Mouse (Mus musculus) kidney, embryonic 14.5 days (tissue): Measurements from ENCODE around the gene Pign. TPM values are rescaled to one million over a fixed set of nuclear protein-coding genes. Genes with fewer than 3 reads are reported as not detected.

Experiments used
- ATAC-seq: fragments of 200-750 bp; cut with Nextera tagmentation; 2 replicates; pipeline ENCODE4 v1.8.0; 2017; ENCODE audit warnings: moderate number of reproducible peaks, mild to moderate bottlenecking, moderate TSS enrichment, moderate library complexity; ENCODE audit not compliant: low FRiP score, low TSS enrichment
- H3K27ac ChIP-seq: fragments of 300-500 bp; sonication (generic); 2 replicates; pipeline ENCODE4 v1.5.1; 2014; ENCODE audit warnings: low read depth, mild to moderate bottlenecking, low read length, moderate library complexity, mixed read lengths
- H3K27me3 ChIP-seq: fragments of 300-500 bp; sonication (generic); 2 replicates; pipeline ENCODE4 v1.6.1; 2014; ENCODE audit warnings: mild to moderate bottlenecking, low read length; ENCODE audit not compliant: control insufficient read depth, insufficient read depth
- H3K36me3 ChIP-seq: fragments of 300-500 bp; sonication (generic); 2 replicates; pipeline ENCODE4 v1.6.1; 2014; ENCODE audit warnings: low read length, mixed read lengths; ENCODE audit not compliant: control insufficient read depth, insufficient read depth
- H3K4me1 ChIP-seq: fragments of 300-500 bp; sonication (generic); 2 replicates; pipeline ENCODE4 v1.6.1; 2014; ENCODE audit warnings: low read length, mixed read lengths; ENCODE audit not compliant: control insufficient read depth, insufficient read depth
- H3K4me2 ChIP-seq: fragments of 300-500 bp; sonication (generic); replicated peaks from 2 replicates; pipeline ENCODE4 v1.6.1; 2014; ENCODE audit warnings: low read depth, mild to moderate bottlenecking, low read length
- H3K4me3 ChIP-seq: fragments of 300-500 bp; sonication (generic); 2 replicates; pipeline ENCODE4 v1.5.1; 2014; ENCODE audit warnings: mild to moderate bottlenecking, low read length
- H3K9ac ChIP-seq: fragments of 300-500 bp; sonication (generic); 2 replicates; pipeline ENCODE4 v1.6.1; 2014; ENCODE audit warnings: low read depth, mild to moderate bottlenecking, low read length, moderate library complexity
- H3K9me3 ChIP-seq: fragments of 300-500 bp; sonication (generic); 2 replicates; pipeline ENCODE4 v1.6.1; 2016; ENCODE audit warnings: low read length; ENCODE audit not compliant: control insufficient read depth
- WGBS: fragments of 180-500 bp; shearing (Covaris S2); extraction: QIAGEN DNeasy Blood & Tissue Kit; methylation state at CpG from one replicate; pipeline ENCODE4 v1.1.7; 2014; 5-methylcytosine and 5-hydroxymethylcytosine counted together
- polyA plus RNA-seq: library from polyadenylated mRNA; unstranded; fragments of >200 nt; fragmentation: Nextera tagmentation; extraction: Ambion mirVana; gene quantifications from 2 replicates; pipeline ENCODE4 v1.2.1, GENCODE M21; 2014

Gene Pign
- polyA plus RNA-seq, 1 experiment from 2014 or later = 22.6 TPM

DNA sequence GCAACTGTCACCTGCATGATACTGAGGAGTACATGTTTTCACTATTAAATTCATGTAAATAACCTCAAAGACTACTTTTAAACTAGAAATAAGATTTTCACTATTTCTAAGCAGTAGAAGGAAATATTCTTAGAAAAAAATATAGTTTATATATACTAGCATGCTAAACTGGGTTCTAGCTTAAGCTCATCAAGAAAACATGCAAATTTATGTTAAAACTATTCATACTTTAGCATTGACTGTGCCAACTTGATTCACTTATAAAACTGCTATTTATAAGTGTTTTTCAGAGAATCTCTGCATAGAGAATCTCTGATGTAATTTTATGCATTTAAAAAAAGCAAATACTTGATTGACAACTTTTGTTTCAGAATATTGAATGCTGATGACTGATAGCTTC, 113.3 kb downstream of the Pign start:
- H3K36me3 ChIP-seq = no peaks in the 10 kb centered on the region
- H3K4me2 ChIP-seq = no peak overlapping the region
- ATAC-seq = no peak
- no peak overlapping the region for H3K4me3 ChIP-seq
- H3K9me3 ChIP-seq = no peaks in the 10 kb centered on the region
- H3K27ac ChIP-seq = no peak overlapping the region
- no peaks in the 10 kb centered on the region for H3K27me3 ChIP-seq
- H3K9ac ChIP-seq = no peak overlapping the region
- H3K4me1 ChIP-seq = no peaks in the 10 kb centered on the region

DNA sequence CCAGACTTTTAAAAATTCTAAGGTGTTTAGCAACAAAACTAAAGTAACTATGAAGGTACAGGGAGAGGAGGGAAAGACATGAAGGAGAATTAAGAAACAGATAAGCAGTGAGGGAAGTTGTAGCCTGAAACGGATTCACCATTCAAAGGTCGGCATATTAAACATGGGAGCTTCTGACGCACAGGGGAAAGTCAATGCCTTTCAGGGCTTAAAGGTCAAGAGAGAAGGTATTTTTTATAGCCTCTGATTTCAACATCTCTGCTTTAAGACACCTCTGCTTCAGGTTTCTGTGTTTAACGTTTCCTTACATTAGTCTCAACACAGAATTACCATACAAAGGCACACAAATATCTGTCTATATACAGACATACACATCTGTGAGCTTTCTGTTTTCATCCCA, 113.8 kb downstream of the Pign start:
- Histone ChIP-seq H3K36me3 (no peaks in the 10 kb centered on the region), H3K27me3 (no peaks in the 10 kb centered on the region), H3K27ac (no peak overlapping the region), H3K9ac (no peak overlapping the region), H3K4me1 (no peaks in the 10 kb centered on the region), H3K9me3 (no peaks in the 10 kb centered on the region), H3K4me2 (no peak overlapping the region), H3K4me3 (no peak overlapping the region)
- ATAC-seq = no peak
- 80% methylated on average over 4 of the region's 4 CpGs for WGBS

DNA sequence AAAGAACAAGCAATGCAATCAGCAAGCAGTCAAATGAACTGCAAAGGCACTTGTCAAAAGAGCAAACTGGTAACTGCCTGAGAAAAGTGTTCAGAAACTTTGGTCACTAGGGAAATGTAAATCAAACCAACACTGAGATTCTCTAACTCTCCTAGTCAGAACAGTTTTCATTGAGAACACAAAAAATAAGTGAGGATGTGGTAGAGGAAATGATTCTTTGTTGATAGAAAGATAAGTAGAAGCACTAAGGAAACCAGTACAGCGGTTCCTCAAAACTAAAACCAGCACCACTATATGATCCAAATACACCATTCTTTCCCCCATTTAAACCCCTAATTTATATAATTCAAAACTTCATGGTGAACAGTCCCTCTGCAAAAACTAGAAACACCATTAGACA, 120.4 kb downstream of the Pign start:
- 74% methylated on average over 1 of the region's 1 CpGs for WGBS
- Histone ChIP-seq H3K27ac (no peak overlapping the region), H3K36me3 (peaks cover 3% of the 10 kb centered on the region; the same call in 1 of the 2 replicates), H3K27me3 (no peaks in the 10 kb centered on the region), H3K9me3 (peaks cover 11% of the 10 kb centered on the region; the same call in 1 of the 2 replicates), H3K4me3 (no peak overlapping the region), H3K9ac (no peak overlapping the region), H3K4me2 (no peak overlapping the region), H3K4me1 (no peaks in the 10 kb centered on the region)
- no peak for ATAC-seq

DNA sequence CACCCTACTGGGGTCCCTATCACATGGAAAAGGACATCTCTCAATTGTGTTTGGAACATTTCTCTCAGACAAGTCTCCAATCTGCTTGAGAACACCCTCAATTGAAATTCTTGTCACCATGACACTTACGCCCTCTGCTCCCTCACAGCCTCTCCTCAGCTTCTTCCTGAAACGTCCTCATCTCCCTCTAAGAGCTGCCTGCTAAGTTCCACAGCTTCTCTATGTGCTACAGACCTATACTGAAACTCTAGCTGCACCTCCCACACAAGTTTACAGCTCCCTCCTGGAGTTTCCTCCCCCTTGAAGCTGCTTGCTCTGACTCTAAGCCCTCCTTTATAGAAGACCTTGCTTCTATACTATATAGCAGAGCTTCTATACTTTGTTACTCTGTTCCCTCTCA, 139.7 kb downstream of the Pign start:
- H3K9me3 ChIP-seq = no peaks in the 10 kb centered on the region
- ATAC-seq = no peak
- 50% methylated on average over 2 of the region's 2 CpGs for WGBS

DNA sequence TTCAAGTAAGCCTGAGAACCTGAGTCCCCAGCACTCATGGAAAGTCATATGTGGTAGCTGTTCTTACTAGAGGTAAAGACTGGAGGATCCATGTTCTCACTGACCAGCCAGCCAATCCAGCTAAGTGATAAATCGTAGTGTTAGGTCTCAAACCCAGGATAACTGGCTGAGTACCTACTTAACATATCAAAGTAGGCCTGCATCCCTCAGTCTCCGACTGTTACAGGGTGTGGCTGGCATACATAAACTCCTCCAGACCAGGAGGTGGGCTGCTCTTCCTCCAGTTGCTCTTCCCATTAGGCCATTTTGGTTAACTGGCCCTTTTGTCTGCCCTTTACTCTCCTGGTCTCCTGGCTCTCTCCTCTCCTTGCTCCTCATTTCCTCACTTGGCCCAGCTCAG, 141.2 kb downstream of the Pign start:
- peaks cover 7% of the 10 kb centered on the region; the same call in 1 of the 2 replicates for H3K36me3 ChIP-seq
- 72% methylated on average over 2 of the region's 2 CpGs for WGBS
- H3K27ac ChIP-seq = no peak overlapping the region
- no peak for ATAC-seq
- no peaks in the 10 kb centered on the region for H3K27me3 ChIP-seq
- no peak overlapping the region for H3K4me2 ChIP-seq
- no peak overlapping the region for H3K9ac ChIP-seq
- no peaks in the 10 kb centered on the region for H3K9me3 ChIP-seq
- no peaks in the 10 kb centered on the region for H3K4me1 ChIP-seq
- H3K4me3 ChIP-seq = no peak overlapping the region

More for the DNA sequence above, 139.7 kb downstream of the Pign start:
- H3K36me3 ChIP-seq = peaks cover 7% of the 10 kb centered on the region; the same call in 1 of the 2 replicates
- no peak overlapping the region for H3K9ac ChIP-seq
- no peak overlapping the region for H3K27ac ChIP-seq
- H3K4me1 ChIP-seq = no peaks in the 10 kb centered on the region
- no peak overlapping the region for H3K4me2 ChIP-seq
- H3K4me3 ChIP-seq = no peak overlapping the region
- H3K27me3 ChIP-seq = no peaks in the 10 kb centered on the region

DNA sequence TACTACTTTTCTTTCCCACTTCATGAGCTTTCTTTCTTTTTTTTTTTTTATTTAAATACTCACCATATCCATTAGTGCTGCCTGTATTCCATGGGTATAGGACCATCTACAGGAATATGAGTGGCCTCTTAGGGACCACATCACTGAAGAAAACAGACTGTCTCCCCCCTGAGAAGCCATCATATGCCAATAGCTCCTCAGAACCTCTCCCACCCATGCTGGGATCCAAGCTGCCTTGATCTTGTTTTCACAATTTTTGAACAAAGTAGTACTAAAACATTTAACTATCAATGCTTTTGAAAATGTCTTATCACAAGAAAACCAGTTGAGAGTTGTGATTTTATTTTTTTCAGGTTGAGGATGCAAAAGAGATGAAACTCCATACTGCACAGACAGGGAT, 145.4 kb downstream of the Pign start:
- Histone ChIP-seq H3K9ac (no peak overlapping the region), H3K9me3 (no peaks in the 10 kb centered on the region), H3K4me2 (no peak overlapping the region), H3K4me3 (no peak overlapping the region), H3K36me3 (peaks cover 7% of the 10 kb centered on the region; the same call in 1 of the 2 replicates), H3K4me1 (no peaks in the 10 kb centered on the region), H3K27ac (no peak overlapping the region), H3K27me3 (no peaks in the 10 kb centered on the region)
- no peak for ATAC-seq

DNA sequence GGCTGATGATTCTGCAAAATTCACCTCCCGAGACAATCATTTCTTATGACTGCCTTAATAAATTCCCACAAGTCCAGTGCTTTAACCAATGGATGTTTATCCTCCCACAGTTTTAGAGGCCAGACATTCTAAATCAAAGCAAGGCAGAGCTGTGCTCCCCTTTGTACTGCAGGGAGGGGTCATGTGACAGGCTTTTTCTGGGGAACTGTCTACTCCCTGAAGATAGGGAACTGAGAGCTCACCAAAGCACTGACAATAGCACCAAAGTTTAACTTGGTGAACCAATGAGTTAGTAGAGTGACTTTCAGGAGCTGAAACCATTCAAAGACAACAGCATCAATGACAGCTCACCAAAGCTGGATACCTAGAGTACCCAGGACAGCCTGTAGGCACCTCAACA, 156.4 kb downstream of the Pign start:
- no peaks in the 10 kb centered on the region for H3K4me1 ChIP-seq
- H3K27me3 ChIP-seq = no peaks in the 10 kb centered on the region
- H3K27ac ChIP-seq = no peak overlapping the region
- H3K9me3 ChIP-seq = no peaks in the 10 kb centered on the region
- no peak for ATAC-seq
- no peak overlapping the region for H3K4me3 ChIP-seq
- H3K4me2 ChIP-seq = no peak overlapping the region
- WGBS = 79% methylated on average over 1 of the region's 1 CpGs
- H3K36me3 ChIP-seq = no peaks in the 10 kb centered on the region
- no peak overlapping the region for H3K9ac ChIP-seq

DNA sequence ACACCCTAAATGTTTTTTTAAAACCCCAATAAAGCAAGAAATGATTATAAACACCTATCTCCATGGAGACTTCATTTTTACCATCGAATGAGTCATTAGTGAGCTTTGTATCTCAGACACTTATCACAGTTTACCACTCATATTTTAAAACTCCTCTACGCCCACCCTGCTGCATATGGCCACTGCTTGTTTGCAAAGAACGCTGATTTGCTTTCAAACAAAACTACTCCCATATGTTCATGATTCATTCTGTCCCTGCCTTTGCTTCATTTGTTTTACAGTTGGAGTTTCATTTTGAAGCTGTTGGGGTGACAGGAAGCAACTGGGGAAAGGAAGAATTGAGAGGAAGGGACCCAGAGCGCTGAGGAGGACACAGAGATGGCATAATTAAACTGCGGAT, 170.9 kb downstream of the Pign start:
- no peak overlapping the region for H3K9ac ChIP-seq
- no peaks in the 10 kb centered on the region for H3K36me3 ChIP-seq
- H3K4me2 ChIP-seq = no peak overlapping the region
- 83% methylated on average over 5 of the region's 5 CpGs for WGBS
- no peak overlapping the region for H3K4me3 ChIP-seq
- no peaks in the 10 kb centered on the region for H3K4me1 ChIP-seq
- ATAC-seq = no peak
- H3K27ac ChIP-seq = no peak overlapping the region
- no peaks in the 10 kb centered on the region for H3K27me3 ChIP-seq
- H3K9me3 ChIP-seq = no peaks in the 10 kb centered on the region

DNA sequence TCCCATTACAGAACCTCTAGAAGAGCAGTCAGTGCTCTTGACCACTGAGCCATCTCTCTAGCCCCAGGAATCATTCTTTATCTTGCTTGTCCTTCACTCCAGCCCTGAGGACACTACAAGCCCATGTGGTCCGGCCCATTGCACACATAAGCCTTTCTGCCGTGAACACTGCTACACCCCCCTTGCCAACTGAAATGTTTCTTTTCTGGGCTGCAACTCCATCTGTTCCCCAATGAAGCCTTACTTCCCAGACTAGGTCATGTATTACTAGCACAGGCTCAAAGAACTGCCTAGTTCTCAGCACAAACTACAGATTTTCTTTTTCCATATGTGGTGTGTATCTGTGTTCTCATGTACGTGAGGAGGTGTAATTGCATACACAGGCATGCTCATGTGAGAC, 174.0 kb downstream of the Pign start:
- Histone ChIP-seq H3K27ac (no peak overlapping the region), H3K27me3 (no peaks in the 10 kb centered on the region)
- WGBS = 80% methylated on average over 3 of the region's 3 CpGs

DNA sequence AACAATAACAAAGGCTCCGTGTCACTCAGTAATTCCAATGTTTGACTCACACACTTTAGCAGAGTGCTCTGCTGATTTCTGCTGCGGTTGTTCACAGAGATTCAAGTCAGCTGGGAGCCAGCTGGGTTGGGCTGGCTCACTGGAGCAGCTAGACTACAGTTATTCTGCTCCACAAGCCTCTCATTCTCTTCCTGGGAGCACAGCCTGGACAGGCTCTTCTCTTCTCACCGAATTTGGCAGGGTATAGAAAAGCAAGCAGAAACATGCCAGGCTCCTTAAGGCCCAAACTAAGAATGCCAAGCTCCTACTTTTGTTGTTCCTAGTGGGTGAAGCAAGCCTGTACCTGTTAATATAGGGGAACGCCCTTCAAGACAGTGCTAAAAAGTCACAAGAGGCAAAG, 176.4 kb downstream of the Pign start:
- ATAC-seq = no peak
- 78% methylated on average over 4 of the region's 4 CpGs for WGBS

More for the DNA sequence above, 174.0 kb downstream of the Pign start:
- no peak for ATAC-seq
- Histone ChIP-seq H3K4me2 (no peak overlapping the region), H3K36me3 (no peaks in the 10 kb centered on the region), H3K9me3 (no peaks in the 10 kb centered on the region), H3K9ac (no peak overlapping the region), H3K4me1 (no peaks in the 10 kb centered on the region), H3K4me3 (no peak overlapping the region)

More for the DNA sequence above, 176.4 kb downstream of the Pign start:
- H3K4me3 ChIP-seq = no peak overlapping the region
- no peak overlapping the region for H3K27ac ChIP-seq
- no peaks in the 10 kb centered on the region for H3K27me3 ChIP-seq
- H3K9me3 ChIP-seq = no peaks in the 10 kb centered on the region
- no peak overlapping the region for H3K9ac ChIP-seq
- no peaks in the 10 kb centered on the region for H3K36me3 ChIP-seq
- no peaks in the 10 kb centered on the region for H3K4me1 ChIP-seq
- no peak overlapping the region for H3K4me2 ChIP-seq
